Mouse (Mus musculus) activated CD4-positive, CD25-positive, alpha-beta regulatory T cell (primary cell): ENCODE measurements around the gene Hsdl2. TPM values are rescaled to one million over a fixed set of nuclear protein-coding genes. Genes with fewer than 3 reads are reported as not detected.

Source experiments
- polyA plus RNA-seq, 2 experiments: library from polyadenylated mRNA; unstranded; fragments of 100-300 nt; shearing (Covaris generic); gene quantifications; one replicate each; pipeline ENCODE4 v1.2.1; 2017

Gene Hsdl2
- polyA plus RNA-seq: 10 to 100 TPM; 28.2 to 38.6 TPM

GRCm38 (mm10) chr4:59581314-59582185, at the start of gene Hsdl2:
TSS of gene Hsdl2 (plus strand) at chr4:59581563.

GRCm38 (mm10) chr4:59549175-59549976, 32.0 kb upstream of the Hsdl2 start, which contains the start of gene Ptbp3:
TSS of gene Ptbp3 (minus strand) at chr4:59549364.

DNA sequence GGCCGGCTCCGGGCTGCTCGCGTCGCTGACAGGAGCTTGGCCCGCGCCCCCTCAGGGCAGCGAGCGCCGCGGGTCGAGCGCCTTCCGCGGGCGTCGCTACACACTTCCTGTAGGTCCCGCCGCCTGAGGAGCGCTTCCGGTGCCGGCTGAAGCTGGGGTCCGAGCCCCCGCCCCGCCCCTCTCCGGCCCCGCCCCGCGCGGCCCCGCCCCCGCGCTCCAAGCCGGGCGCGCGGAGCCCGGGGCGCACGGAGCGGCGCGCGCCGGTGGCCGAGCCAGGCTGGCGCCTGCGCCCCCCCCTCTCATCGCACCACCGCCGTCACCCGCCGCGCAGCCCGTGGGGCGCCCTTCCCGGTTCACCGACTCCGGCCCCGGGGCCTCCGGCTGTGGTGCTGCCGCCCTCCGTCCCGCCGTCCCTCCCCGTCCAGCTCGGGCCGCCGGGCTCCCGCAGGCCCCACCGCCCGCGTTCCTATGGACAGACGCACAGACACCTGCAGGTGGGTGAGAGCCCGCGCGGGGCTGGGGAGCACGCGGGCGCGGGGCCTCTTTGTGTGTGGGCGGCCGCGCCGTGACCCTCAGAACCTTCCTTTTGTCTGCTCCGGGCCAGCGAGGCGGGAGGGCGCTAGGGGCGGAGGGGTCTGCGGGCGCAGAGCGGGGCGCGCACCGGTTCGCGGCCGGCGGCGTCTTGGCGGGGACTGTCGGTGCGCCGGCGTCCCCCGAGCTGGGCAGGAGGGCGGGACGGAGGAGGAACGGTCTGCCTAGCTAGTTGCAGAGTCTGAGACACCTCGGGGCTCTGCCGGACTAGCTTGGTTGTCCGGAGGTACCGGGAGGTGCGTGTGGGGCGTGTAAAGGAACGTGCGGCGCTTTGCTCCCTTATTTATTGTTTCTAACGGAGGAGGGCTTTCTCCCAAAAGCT, 44.9 kb downstream of the Hsdl2 start, which contains the start of gene E130308A19Rik:
Gene E130308A19Rik, plus strand, starts transcription at position 214 of the 913 bp plus-strand sequence.

Other genes with a start within 250 kb of the Hsdl2 start
- 1 to 10 TPM; 4.9 to 5.2 TPM for gene Susd1, start 142.9 kb upstream of the Hsdl2 start, polyA plus RNA-seq
- gene Ptbp3, start 32.2 kb upstream of the Hsdl2 start, polyA plus RNA-seq: 100 to 1,000 TPM; 126 to 169 TPM
- 10 to 100 TPM; 13.5 to 17.3 TPM for gene E130308A19Rik, start 44.6 kb downstream of the Hsdl2 start, polyA plus RNA-seq
- gene Inip, start 220.0 kb downstream of the Hsdl2 start, polyA plus RNA-seq: 10 to 100 TPM; 55.0 to 72.4 TPM
- gene Snx30, start 224.3 kb downstream of the Hsdl2 start, polyA plus RNA-seq: 1 to 10 TPM; 4.9 to 8.3 TPM